Mouse (Mus musculus) Patski (cell line): Measurements from ENCODE around the gene Tmem95. TPM values are rescaled to one million over a fixed set of nuclear protein-coding genes. Genes with fewer than 3 reads are reported as not detected.

Experiments used
- ATAC-seq: fragments of 100-300 bp; one replicate; pipeline ENCODE4 v1.8.0; 2021
- CTCF ChIA-PET: fragments of 350-600 bp; sonication (Branson Sonifier 250); formaldehyde crosslinking; loops from one replicate; lab custom pipeline; 2022; ENCODE audit warnings: inconsistent platforms; lab: Charles Lee
- POLR2A ChIA-PET: fragments of 350-600 bp; sonication (Branson Sonifier 250); formaldehyde crosslinking; loops from one replicate; lab custom pipeline; 2022; ENCODE audit warnings: antibody characterized with exemption, inconsistent platforms; lab: Charles Lee
- DNase-seq: peaks from one replicate; pipeline ENCODE4 v3.0.0-alpha.2; 2011; ENCODE audit warnings: low read depth, low spot score
- H3K27me3 ChIP-seq: fragments of 371-371 bp; one replicate; pipeline ENCODE4 v1.5.1; 2021
- CTCF ChIP-seq: fragments of 100-300 bp; IDR thresholded peaks from one replicate; pipeline ENCODE4 v1.5.1; 2021
- in situ Hi-C: fragments of 300-500 bp; cut with MboI; formaldehyde crosslinking; loops from 3 replicates; pipeline ENCODE4 v1.11.1; 2018; ENCODE audit warnings: low pct_unique_long_range_greater_than_20kb, mixed read lengths
- polyA plus RNA-seq: library from polyadenylated mRNA; unstranded; gene quantifications from one replicate; pipeline ENCODE4 v1.2.3, GENCODE M21; 2021

Tmem95 gene
- polyA plus RNA-seq, 1 experiment from 2014 or later: 0.12 TPM

GRCm38 (mm10) chr11:69899870-69900269, 22.1 kb upstream of the Tmem95 start:
- no peak for TF ChIP-seq CTCF
- ChIA-PET CTCF (interaction anchor here (1.6 to 2.7 kb wide), 4 partner anchors 12 to 49 kb away, joined by 3 to 19 read pairs (median 7); partner anchors contain the start of gene Kctd11), POLR2A (interaction anchor here (0.6 to 2.8 kb wide), 6 partner anchors 16 to 863 kb away, joined by 3 to 16 read pairs (median 6); partner anchors contain the start of genes Kctd11 and Phf23)
- ATAC-seq (no peak), DNase-seq (no peak)
- in situ Hi-C loops: no loop called here
- no peaks in the 10 kb centered on the region for H3K27me3 ChIP-seq

- CTCF ChIA-PET: interaction anchor here (0.7 kb wide), 1 partner anchor 12 kb away, joined by 4 read pairs; no protein-coding TSS in a partner anchor
- ATAC-seq (no peak), DNase-seq (no peak)
- POLR2A ChIA-PET: no interaction called here
- TF ChIP-seq CTCF: no peak
- no peaks in the 10 kb centered on the region for H3K27me3 ChIP-seq
- in situ Hi-C loops: no loop called here
Observed at GRCm38 (mm10) chr11:69895291-69895690, 17.5 kb upstream of the Tmem95 start, which contains the start of gene Acap1. Gene Acap1, minus strand, starts transcription at chr11:69895539.

- DNase-seq: no peak
- CTCF ChIA-PET: interaction anchor here (0.7 kb wide), 1 partner anchor 11 kb away, joined by 4 read pairs; no protein-coding TSS in a partner anchor
- no peaks in the 10 kb centered on the region for H3K27me3 ChIP-seq
- in situ Hi-C loops: no loop called here
- TF ChIP-seq CTCF: no peak
- POLR2A ChIA-PET: no interaction called here
- no peak for ATAC-seq
Observed at GRCm38 (mm10) chr11:69894671-69895070, 16.9 kb upstream of the Tmem95 start.

GRCm38 (mm10) chr11:69891482-69891881, 13.7 kb upstream of the Tmem95 start:
- TF ChIP-seq CTCF: no peak
- DNase-seq (no peak), ATAC-seq (no peak)
- ChIA-PET POLR2A (no interaction called here), CTCF (no interaction called here)
- in situ Hi-C loops: no loop called here
- H3K27me3 ChIP-seq: no peaks in the 10 kb centered on the region

- in situ Hi-C loops: no loop called here
- no peaks in the 10 kb centered on the region for H3K27me3 ChIP-seq
- ChIA-PET POLR2A (interaction anchor here (1.7 kb wide), 1 partner anchor 14 kb away, joined by 6 read pairs; the partner anchor contains the start of genes 2810408A11Rik and Neurl4), CTCF (interaction anchor here (0.9 to 3.7 kb wide), 7 partner anchors 10 to 202 kb away, joined by 3 to 19 read pairs (median 3); partner anchors contain the start of genes 2810408A11Rik, Neurl4 and Tnfsf13)
- TF ChIP-seq CTCF: no peak
- ATAC-seq (no peak), DNase-seq (no peak)
Observed at GRCm38 (mm10) chr11:69886907-69887635, 9.3 kb upstream of the Tmem95 start.

- ATAC-seq (no peak), DNase-seq (no peak)
- in situ Hi-C loops: no loop called here
- ChIA-PET CTCF (no interaction called here), POLR2A (no interaction called here)
- no peaks in the 10 kb centered on the region for H3K27me3 ChIP-seq
- no peak for TF ChIP-seq CTCF
Observed at GRCm38 (mm10) chr11:69884663-69885062, 6.8 kb upstream of the Tmem95 start.

- TF ChIP-seq CTCF: no peak
- DNase-seq (no peak), ATAC-seq (no peak)
- CTCF ChIA-PET: interaction anchor here (1.3 to 1.7 kb wide), 2 partner anchors 11 to 25 kb away, joined by 3 to 4 read pairs; no protein-coding TSS in a partner anchor
- POLR2A ChIA-PET: interaction anchor here (0.5 to 1.6 kb wide), 2 partner anchors 16 to 456 kb away, joined by 3 to 15 read pairs; partner anchors contain the start of genes 2810408A11Rik and Neurl4
- no peaks in the 10 kb centered on the region for H3K27me3 ChIP-seq
- in situ Hi-C loops: no loop called here
Observed at GRCm38 (mm10) chr11:69884240-69884639, 6.4 kb upstream of the Tmem95 start.

- no peaks in the 10 kb centered on the region for H3K27me3 ChIP-seq
- in situ Hi-C loops: no loop called here
- ChIA-PET CTCF (interaction anchor here (0.7 to 1.7 kb wide), 6 partner anchors 10 to 25 kb away, joined by 3 to 10 read pairs (median 3); no protein-coding TSS in a partner anchor), POLR2A (interaction anchor here (0.5 to 1.6 kb wide), 2 partner anchors 16 to 455 kb away, joined by 3 to 15 read pairs; partner anchors contain the start of genes 2810408A11Rik and Neurl4)
- DNase-seq (peak; percentile 56), ATAC-seq (no peak)
- TF ChIP-seq CTCF: no peak
Observed at GRCm38 (mm10) chr11:69883527-69884151, 5.8 kb upstream of the Tmem95 start.

GRCm38 (mm10) chr11:69883066-69883465, 5.2 kb upstream of the Tmem95 start:
- POLR2A ChIA-PET: interaction anchor here (1.6 kb wide), 1 partner anchor 17 kb away, joined by 15 read pairs; the partner anchor contains the start of genes 2810408A11Rik and Neurl4
- no peaks in the 10 kb centered on the region for H3K27me3 ChIP-seq
- CTCF ChIA-PET: interaction anchor here (0.7 to 1.7 kb wide), 6 partner anchors 9 to 26 kb away, joined by 3 to 10 read pairs (median 3); no protein-coding TSS in a partner anchor
- DNase-seq (no peak), ATAC-seq (no peak)
- TF ChIP-seq CTCF: no peak
- in situ Hi-C loops: no loop called here
